Mouse (Mus musculus) embryo, embryonic 10.5 days (tissue): Measurements from ENCODE around the gene Dleu7.
A peak's percentile ranks its signal among the peaks of the same experiment; 100 is the strongest.

Source experiments
- DNase-seq: peaks from one replicate; pipeline ENCODE4 v3.0.0-alpha.2; 2015; ENCODE audit warnings: low spot score

Gene Dleu7

GRCm38 (mm10) chr14:62282974-62283373, 9.9 kb downstream of the Dleu7 start:
- DNase-seq = no peak

GRCm38 (mm10) chr14:62273604-62274003, 19.2 kb downstream of the Dleu7 start:
- no peak for DNase-seq

- no peak for DNase-seq
Observed at GRCm38 (mm10) chr14:62270698-62271396, 22.0 kb downstream of the Dleu7 start.

DNA sequence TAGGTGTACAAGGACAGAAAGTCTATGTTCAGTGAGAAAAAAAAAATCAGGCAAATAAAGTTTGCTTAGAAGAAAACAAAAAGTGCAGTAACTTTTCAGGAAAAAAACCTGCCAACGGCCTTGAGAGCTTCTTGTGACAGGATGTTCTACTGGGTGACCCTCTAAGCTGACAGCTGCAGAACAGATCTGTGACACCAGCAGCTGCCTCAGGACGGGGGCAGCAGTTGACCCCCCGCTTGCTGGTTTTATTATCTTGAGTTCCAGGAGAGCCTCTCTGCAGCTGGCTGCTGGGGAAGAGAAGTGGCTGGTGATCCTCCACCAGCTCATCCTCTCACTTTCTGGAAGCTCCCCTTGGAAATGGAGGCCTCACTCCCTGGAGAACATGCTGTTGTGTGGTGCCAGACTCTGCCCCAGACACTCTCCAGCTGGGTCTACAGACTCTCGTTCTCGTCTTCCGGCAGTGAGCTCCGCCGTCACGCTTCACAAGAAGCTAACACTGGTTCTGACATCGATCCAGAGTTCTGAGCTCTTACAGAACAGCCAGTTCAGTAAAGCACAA, 33.8 kb downstream of the Dleu7 start:
- DNase-seq = peak; percentile 24

DNA sequence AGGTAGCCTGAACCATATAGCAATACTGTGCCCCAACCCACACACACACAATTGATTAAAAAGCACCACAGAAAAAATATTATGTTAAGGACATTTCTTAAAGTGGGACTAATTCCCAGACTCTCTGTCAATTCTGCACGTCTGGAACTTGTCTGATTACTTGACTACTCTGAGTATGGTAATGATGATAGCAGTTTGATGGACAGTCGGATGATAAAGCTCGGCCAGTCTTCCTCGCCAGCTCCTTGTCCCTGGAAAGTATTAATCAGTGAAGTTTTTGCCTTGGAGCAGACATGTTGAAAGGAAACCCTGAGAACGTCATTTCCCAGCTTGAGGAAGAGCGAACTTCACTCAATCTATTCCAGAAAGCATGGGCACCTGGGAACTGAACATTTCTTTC, 34.7 kb downstream of the Dleu7 start:
- DNase-seq = no peak

DNA sequence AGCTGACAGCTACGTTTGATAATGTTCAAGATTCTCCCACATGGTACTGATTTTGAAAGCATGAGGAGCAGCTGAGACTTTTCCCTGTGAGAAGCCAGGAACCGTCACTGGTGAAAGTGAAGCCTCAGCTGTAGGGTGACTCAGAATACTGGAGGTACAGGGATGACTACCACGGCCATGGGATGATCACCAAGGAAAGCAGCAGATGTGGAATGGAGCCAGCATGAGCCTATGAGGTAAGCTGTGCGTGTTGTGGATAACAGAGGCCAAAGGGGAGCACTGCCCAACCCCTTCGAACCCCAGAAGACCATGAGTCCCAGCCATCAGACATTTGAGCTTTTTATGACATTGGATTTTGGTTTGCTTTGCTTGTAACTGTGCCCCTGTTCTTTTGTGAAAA, 36.8 kb downstream of the Dleu7 start:
- DNase-seq = no peak

- peak; percentile 56 for DNase-seq
Observed at GRCm38 (mm10) chr14:62254371-62254770, 38.5 kb downstream of the Dleu7 start.

- DNase-seq = peak; percentile 91
Observed at GRCm38 (mm10) chr14:62251999-62252398, 40.8 kb downstream of the Dleu7 start.

GRCm38 (mm10) chr14:62250046-62250445, 42.8 kb downstream of the Dleu7 start:
- no peak for DNase-seq

DNA sequence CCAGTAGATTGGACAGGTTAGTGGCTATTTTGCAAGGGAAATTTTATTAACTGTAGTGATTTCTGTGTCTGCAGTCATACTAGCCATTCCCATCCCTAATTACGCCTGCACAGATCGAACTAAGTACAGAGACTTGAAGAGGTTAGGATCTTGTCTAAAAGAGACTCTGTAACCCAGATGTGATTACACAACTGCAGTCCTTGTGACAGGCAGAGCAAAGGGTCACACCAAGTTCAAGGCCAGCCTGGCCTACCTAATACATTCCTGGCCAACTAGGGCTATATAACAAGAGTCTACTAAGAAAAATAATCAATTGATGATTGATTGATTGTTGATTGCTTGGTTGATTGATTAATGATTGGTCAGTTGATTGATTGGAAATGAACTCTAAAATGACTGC, 43.6 kb downstream of the Dleu7 start:
- DNase-seq = no peak

- DNase-seq = no peak
Observed at GRCm38 (mm10) chr14:62248796-62249195, 44.1 kb downstream of the Dleu7 start.

- DNase-seq = no peak
Observed at GRCm38 (mm10) chr14:62248345-62248744, 44.5 kb downstream of the Dleu7 start.

DNA sequence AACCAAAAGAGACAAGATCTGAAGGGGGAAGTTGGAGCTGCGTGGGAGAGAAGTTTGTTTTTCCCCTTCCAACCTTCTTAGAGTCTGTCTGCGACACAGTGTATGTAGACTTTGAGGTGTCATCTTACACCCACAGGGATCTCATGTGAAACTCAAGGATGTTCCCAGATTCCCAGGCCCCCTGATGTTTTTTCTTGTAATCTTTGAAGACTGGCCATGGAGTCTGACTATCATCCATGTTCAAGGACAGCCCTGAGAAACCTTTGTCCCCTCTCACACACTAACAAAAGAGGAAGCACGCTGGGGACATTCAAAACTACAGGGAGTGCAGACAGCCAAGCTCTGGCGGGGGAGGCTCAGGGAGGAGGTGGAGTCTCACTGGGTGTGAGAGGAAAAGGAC, 47.3 kb downstream of the Dleu7 start:
- DNase-seq = no peak

- no peak for DNase-seq
Observed at GRCm38 (mm10) chr14:62243530-62243929, 49.3 kb downstream of the Dleu7 start.

GRCm38 (mm10) chr14:62235969-62236368, 56.9 kb downstream of the Dleu7 start:
- DNase-seq = no peak

DNA sequence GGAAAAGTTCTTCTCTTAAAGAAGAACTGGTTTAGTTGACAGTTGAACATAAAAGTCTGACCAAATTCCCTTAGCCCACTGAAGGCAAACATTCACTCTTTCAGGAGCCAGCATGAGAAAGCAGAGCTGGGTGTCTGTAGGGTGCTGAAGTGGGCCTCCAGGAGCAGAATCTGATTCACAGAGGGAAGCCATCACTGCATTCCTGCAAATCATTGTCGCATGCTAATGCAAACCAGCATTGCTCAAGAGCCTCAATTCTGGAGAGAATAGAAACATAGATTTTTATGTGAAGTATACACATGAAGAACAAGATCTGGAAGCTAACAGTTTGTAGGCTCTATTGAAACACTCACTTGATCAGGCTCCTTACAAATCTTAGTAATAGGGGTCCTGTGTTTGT, 57.6 kb downstream of the Dleu7 start:
- no peak for DNase-seq

GRCm38 (mm10) chr14:62230968-62231367, 61.9 kb downstream of the Dleu7 start:
- DNase-seq = no peak

GRCm38 (mm10) chr14:62227101-62227500, 65.7 kb downstream of the Dleu7 start:
- DNase-seq = no peak

- DNase-seq = peak; percentile 40
Observed at GRCm38 (mm10) chr14:62226576-62227047, 66.2 kb downstream of the Dleu7 start.
